Mouse (Mus musculus) midbrain, embryonic 12.5 days (tissue): ENCODE measurements around the gene Speer4c. TPM values are rescaled to one million over a fixed set of nuclear protein-coding genes. Genes with fewer than 3 reads are reported as not detected.
A peak's percentile ranks its signal among the peaks of the same experiment; 100 is the strongest.
"Not testable (repeated sequence)": the region's sequence is repeated elsewhere in the genome, so short reads cannot be mapped to it uniquely, and the experiment has no call there.

Experiments used
- ATAC-seq: fragments of 200-750 bp; cut with Nextera tagmentation; 2 replicates; pipeline ENCODE4 v1.8.0; 2017; ENCODE audit warnings: low read depth, moderate TSS enrichment, moderate library complexity; ENCODE audit not compliant: low FRiP score
- H3K27ac ChIP-seq: fragments of 300-500 bp; sonication (generic); replicated peaks from 2 replicates; pipeline ENCODE4 v1.5.1; 2016; ENCODE audit warnings: mild to moderate bottlenecking
- H3K27me3 ChIP-seq: fragments of 300-500 bp; sonication (generic); 2 replicates; pipeline ENCODE4 v1.6.1; 2016; ENCODE audit warnings: mild to moderate bottlenecking
- H3K36me3 ChIP-seq: fragments of 300-500 bp; sonication (generic); 2 replicates; pipeline ENCODE4 v1.6.1; 2016
- H3K4me1 ChIP-seq: fragments of 300-500 bp; sonication (generic); 2 replicates; pipeline ENCODE4 v1.6.1; 2016
- H3K4me2 ChIP-seq: fragments of 300-500 bp; sonication (generic); replicated peaks from 2 replicates; pipeline ENCODE4 v1.6.1; 2016; ENCODE audit warnings: mild to moderate bottlenecking, moderate library complexity
- H3K4me3 ChIP-seq: fragments of 300-500 bp; sonication (generic); 2 replicates; pipeline ENCODE4 v1.5.1; 2016; ENCODE audit warnings: mild to moderate bottlenecking
- H3K9ac ChIP-seq: fragments of 300-500 bp; sonication (generic); replicated peaks from 2 replicates; pipeline ENCODE4 v1.6.1; 2016; ENCODE audit warnings: mild to moderate bottlenecking, moderate library complexity
- H3K9me3 ChIP-seq: fragments of 300-500 bp; sonication (generic); 2 replicates; pipeline ENCODE4 v1.6.1; 2016; ENCODE audit warnings: mild to moderate bottlenecking
- WGBS: fragments of 180-500 bp; shearing (Covaris S2); methylation state at CpG from one replicate; pipeline ENCODE4 v1.1.7; 2016; 5-methylcytosine and 5-hydroxymethylcytosine counted together
- polyA plus RNA-seq: library from polyadenylated mRNA; unstranded; fragments of >200 nt; fragmentation: Nextera tagmentation; extraction: Ambion mirVana; gene quantifications from 2 replicates; pipeline ENCODE4 v1.2.1, GENCODE M21; 2016

Speer4c gene
- polyA plus RNA-seq, result not detected in 2 replicates

DNA sequence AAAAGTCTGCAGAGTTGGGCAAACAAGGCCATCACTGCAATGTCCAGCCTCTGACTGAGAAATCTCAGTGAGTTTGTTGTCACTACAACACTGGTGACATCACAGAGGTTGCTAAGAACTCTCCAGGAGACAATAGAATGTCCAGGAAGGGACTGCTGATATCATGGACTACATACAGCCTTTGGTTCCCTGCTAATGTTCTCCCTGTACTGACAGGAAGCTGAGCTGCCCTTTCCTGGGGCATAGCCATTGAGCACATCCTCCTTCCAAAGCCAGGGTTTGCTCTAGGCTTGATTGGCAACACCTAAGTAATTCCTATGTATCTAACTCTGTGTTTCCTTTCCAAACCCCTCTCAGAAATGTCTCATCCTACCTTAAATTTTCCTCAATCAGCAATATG, at the start of gene Speer4c:
Speer4c (minus strand) TSS at position 101 of the 400 bp plus-strand sequence.
- H3K9me3 ChIP-seq, H3K36me3 ChIP-seq, H3K4me2 ChIP-seq, ATAC-seq, H3K27me3 ChIP-seq, H3K27ac ChIP-seq, H3K4me1 ChIP-seq, H3K4me3 ChIP-seq, H3K9ac ChIP-seq: not testable (repeated sequence)

DNA sequence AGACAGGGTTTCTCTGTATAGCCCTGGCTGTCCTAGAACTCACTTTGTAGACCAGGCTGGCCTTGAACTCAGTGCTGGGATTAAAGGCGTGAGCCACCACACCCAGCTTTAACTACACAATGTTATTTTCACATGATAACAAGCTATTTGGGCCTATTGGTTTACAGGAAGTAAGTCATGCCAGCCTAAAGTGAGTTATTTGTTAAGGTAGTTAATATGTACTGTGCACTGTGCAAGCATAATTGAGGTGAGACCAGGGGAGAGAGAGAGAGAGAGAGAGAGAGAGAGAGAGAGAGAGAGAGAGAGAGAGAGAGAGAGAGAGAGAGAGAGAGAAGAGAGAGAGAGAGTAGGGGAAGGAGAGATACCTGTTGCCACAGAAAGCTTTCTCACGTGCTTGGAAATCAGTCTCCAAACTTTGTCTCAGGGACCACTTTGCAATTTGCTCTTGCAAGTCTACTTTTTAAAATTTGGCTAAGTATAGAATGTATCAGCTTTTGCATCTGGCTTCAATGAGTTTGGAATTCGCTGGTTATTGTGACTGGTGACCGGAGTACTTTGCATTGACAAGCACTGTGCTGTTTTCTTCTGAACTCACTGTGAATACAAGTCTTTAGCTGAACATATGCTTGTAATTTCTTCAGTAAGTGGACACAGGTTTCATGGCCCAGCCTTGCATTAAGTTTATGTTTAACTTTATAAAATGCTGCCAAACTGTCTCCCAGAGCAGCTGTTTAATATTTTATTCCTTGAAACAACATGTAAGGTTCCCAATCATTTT, 33.6 kb upstream of the Speer4c start:
- no peaks in the 10 kb centered on the region for H3K36me3 ChIP-seq
- H3K9ac ChIP-seq, result no peak overlapping the region
- H3K4me2 ChIP-seq, result no peak overlapping the region
- WGBS, result 81% methylated on average over 4 of the region's 4 CpGs
- ATAC-seq, result no peak
- H3K4me3 ChIP-seq, result no peak overlapping the region
- H3K4me1 ChIP-seq, result no peaks in the 10 kb centered on the region
- no peaks in the 10 kb centered on the region for H3K9me3 ChIP-seq
- H3K27ac ChIP-seq, result no peak overlapping the region
- H3K27me3 ChIP-seq, result no peaks in the 10 kb centered on the region

GRCm38 (mm10) chr5:15734097-15734867, 20.2 kb upstream of the Speer4c start:
- Histone ChIP-seq H3K9ac (no peak overlapping the region), H3K4me3 (no peak overlapping the region), H3K27me3 (no peaks in the 10 kb centered on the region), H3K4me2 (no peak overlapping the region), H3K4me1 (no peaks in the 10 kb centered on the region), H3K9me3 (no peaks in the 10 kb centered on the region), H3K36me3 (no peaks in the 10 kb centered on the region), H3K27ac (no peak overlapping the region)
- no peak for ATAC-seq
- 86% methylated on average over 3 of the region's 3 CpGs for WGBS

DNA sequence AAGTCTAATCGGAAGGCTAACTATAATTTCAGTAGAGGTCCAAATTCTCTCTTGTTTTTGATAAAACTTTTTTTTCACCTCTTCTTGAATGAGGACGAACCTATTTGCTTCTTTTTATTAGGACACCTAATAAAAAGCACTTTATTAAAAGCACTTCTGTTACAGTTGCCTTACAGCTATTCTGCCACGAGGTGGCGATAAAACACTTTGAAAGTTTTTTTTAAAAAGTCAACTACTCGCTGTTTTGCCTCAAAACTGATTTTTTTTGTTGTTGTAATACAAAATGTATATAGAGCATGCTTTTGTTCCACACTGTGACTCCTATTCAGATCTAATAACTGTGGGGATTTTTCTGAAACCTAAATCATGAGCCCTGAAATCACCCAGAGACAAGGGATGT, 11.2 kb downstream of the Speer4c start:
- WGBS, result 28% methylated on average over 5 of the region's 5 CpGs
- H3K36me3 ChIP-seq, result not testable (repeated sequence)

DNA sequence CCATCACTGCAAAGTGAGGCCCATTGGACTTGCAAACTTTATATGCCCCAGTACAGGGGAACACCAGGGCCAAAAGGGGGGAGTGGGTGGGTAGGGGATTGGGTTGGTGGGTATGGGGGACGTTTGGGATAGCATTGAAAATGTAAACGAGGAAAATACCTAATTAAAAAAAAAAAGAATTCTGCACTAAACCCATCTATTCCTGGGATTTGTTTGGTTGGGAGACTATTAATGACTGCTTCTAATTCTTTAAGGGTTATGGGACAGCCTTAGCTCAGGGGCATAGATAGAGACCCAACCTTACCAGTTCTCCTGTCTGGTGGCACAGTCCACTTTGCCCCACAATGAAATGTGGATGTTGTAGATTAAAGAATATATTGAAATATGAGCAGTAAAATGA, 16.4 kb downstream of the Speer4c start:
- not testable (repeated sequence) for H3K4me1 ChIP-seq, H3K4me2 ChIP-seq, H3K9ac ChIP-seq, H3K36me3 ChIP-seq, H3K27me3 ChIP-seq, ATAC-seq, H3K27ac ChIP-seq, H3K4me3 ChIP-seq, H3K9me3 ChIP-seq
- 28% methylated on average over 2 of the region's 2 CpGs for WGBS

More for the DNA sequence above, 11.2 kb downstream of the Speer4c start:
- H3K9ac ChIP-seq, H3K4me3 ChIP-seq, H3K4me1 ChIP-seq, H3K27me3 ChIP-seq, H3K9me3 ChIP-seq, H3K4me2 ChIP-seq, H3K27ac ChIP-seq, ATAC-seq: not testable (repeated sequence)

DNA sequence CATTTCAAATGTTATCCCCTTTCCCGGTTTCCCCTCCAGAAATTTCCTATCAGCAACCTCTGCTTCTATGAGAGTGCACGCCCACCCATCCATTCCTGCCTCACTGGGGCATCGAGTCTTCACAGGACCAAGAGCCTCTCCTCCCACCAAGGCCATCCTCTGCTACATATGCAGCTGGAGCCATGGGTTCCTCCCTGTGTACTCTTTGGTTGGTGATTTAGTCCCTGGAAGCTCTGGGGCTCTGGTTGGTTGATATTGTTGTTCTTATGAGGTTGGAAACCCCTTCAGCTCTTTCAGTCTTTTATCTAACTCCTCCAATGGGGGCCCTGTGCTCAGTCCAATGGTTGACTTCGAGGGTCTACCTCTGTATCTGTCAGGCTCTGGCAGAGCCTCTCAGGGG, 22.2 kb downstream of the Speer4c start:
- 81% methylated on average over 4 of the region's 4 CpGs for WGBS
- not testable (repeated sequence) for H3K27ac ChIP-seq, H3K4me2 ChIP-seq, ATAC-seq, H3K9ac ChIP-seq, H3K4me1 ChIP-seq, H3K36me3 ChIP-seq, H3K27me3 ChIP-seq, H3K4me3 ChIP-seq
- peaks cover 19% of the 10 kb centered on the region for H3K9me3 ChIP-seq

- not testable (repeated sequence) for H3K4me3 ChIP-seq, H3K27me3 ChIP-seq, H3K9ac ChIP-seq, H3K36me3 ChIP-seq, H3K4me2 ChIP-seq, H3K27ac ChIP-seq, H3K4me1 ChIP-seq
- H3K9me3 ChIP-seq, result peaks cover 25% of the 10 kb centered on the region
- peak; percentile 16; the same call in 1 of the 2 replicates for ATAC-seq
- WGBS, result 78% methylated on average over 4 of the region's 4 CpGs
These were observed 23.2 kb downstream of the Speer4c start for GRCm38 (mm10) chr5:15690822-15691221.

- peaks cover 28% of the 10 kb centered on the region for H3K9me3 ChIP-seq
- not testable (repeated sequence) for H3K27me3 ChIP-seq, H3K9ac ChIP-seq, H3K4me2 ChIP-seq, H3K36me3 ChIP-seq, H3K27ac ChIP-seq, H3K4me1 ChIP-seq, H3K4me3 ChIP-seq
- ATAC-seq, result peak; percentile 86
- WGBS, result 79% methylated on average over 6 of the region's 6 CpGs
These were observed 24.3 kb downstream of the Speer4c start for GRCm38 (mm10) chr5:15689659-15690213.

DNA sequence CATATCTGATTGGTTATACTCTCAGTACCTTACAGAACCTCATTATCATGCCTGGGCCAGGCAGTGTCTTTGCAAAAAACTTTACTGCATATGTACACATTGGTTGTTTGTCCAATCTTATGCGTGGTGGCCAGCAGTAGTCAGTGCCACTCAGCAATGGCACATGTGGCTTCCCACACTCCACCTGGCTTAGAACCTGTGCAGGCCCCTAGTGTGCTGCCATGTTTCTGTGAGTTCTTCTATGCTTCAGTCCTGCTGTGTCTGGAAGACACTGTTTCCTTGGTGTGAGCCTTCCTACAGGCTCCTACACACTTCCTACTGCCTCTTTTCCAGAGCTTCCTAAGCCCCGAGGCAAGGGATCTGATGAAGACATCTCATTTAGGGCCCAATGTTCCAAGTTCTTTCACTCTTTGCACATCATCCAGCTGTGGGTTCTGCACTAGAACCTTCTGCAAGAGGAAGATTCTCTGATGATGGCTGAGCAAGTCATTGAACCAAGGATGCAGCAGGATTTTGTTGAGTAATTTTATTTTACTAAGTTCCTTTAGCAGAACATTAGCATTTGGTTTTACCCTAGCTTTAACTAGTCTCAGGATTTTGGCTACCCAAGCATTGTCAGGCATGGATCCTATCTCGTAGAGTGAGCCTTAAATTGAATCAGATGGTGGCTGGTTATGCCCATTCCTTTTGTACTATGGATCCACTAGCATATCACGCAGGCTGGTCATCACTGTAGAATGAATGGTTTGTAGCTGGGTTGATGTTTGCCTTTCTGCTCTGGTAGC, 25.0 kb downstream of the Speer4c start:
- H3K9ac ChIP-seq, H3K4me1 ChIP-seq, H3K36me3 ChIP-seq, H3K27me3 ChIP-seq, H3K27ac ChIP-seq, H3K4me2 ChIP-seq, H3K4me3 ChIP-seq: not testable (repeated sequence)
- ATAC-seq, result peak; percentile 81
- WGBS, result 65% methylated on average over 4 of the region's 4 CpGs
- H3K9me3 ChIP-seq, result peaks cover 30% of the 10 kb centered on the region

GRCm38 (mm10) chr5:15681301-15682035, 32.6 kb downstream of the Speer4c start:
- not testable (repeated sequence) for H3K4me2 ChIP-seq, H3K27me3 ChIP-seq, H3K4me1 ChIP-seq, H3K9ac ChIP-seq, H3K36me3 ChIP-seq, H3K27ac ChIP-seq, H3K4me3 ChIP-seq
- 81% methylated on average over 8 of the region's 10 CpGs for WGBS
- ATAC-seq, result peak; percentile 74; the same call in 1 of the 2 replicates
- peaks cover 21% of the 10 kb centered on the region for H3K9me3 ChIP-seq
